Mouse (Mus musculus) ovary, adult 18-20 months (tissue): Measurements from ENCODE around the gene Lpcat4.
A peak's percentile ranks its signal among the peaks of the same experiment; 100 is the strongest.

Experiments
- DNase-seq: peaks from one replicate; pipeline ENCODE4 v3.0.0; 2022; ENCODE audit warnings: low spot score, mixed read lengths

The Lpcat4 gene

GRCm38 (mm10) chr2:112239212-112239934 lies at the start of gene Lpcat4:
TSS of gene Lpcat4 (plus strand) at chr2:112239468.
- DNase-seq = peak; percentile 74

- DNase-seq = no peak
Measured at GRCm38 (mm10) chr2:112196859-112197258, 42.4 kb upstream of the Lpcat4 start.

- DNase-seq = no peak
Measured at GRCm38 (mm10) chr2:112203056-112203455, 36.2 kb upstream of the Lpcat4 start.

GRCm38 (mm10) chr2:112210142-112210541 lies 29.1 kb upstream of the Lpcat4 start:
- peak; percentile 6 for DNase-seq

GRCm38 (mm10) chr2:112210699-112211098 lies 28.6 kb upstream of the Lpcat4 start:
- no peak for DNase-seq

GRCm38 (mm10) chr2:112215977-112216376 lies 23.3 kb upstream of the Lpcat4 start:
- DNase-seq = no peak

GRCm38 (mm10) chr2:112217614-112218013 lies 21.7 kb upstream of the Lpcat4 start:
- DNase-seq = no peak

GRCm38 (mm10) chr2:112220880-112221279 lies 18.4 kb upstream of the Lpcat4 start:
- DNase-seq = no peak

- DNase-seq = no peak
Measured at GRCm38 (mm10) chr2:112222607-112223006, 16.7 kb upstream of the Lpcat4 start.

GRCm38 (mm10) chr2:112224356-112224755 lies 14.9 kb upstream of the Lpcat4 start:
- DNase-seq = no peak

GRCm38 (mm10) chr2:112232623-112233022 lies 6.6 kb upstream of the Lpcat4 start:
- DNase-seq = no peak

GRCm38 (mm10) chr2:112236620-112237019 lies 2.6 kb upstream of the Lpcat4 start:
- no peak for DNase-seq

GRCm38 (mm10) chr2:112238006-112238405 lies 1.3 kb upstream of the Lpcat4 start:
- no peak for DNase-seq

GRCm38 (mm10) chr2:112239935-112240721 lies 860 bp downstream of the Lpcat4 start:
- DNase-seq = no peak

GRCm38 (mm10) chr2:112241787-112242186 lies 2.5 kb downstream of the Lpcat4 start:
- no peak for DNase-seq

- DNase-seq = no peak
Measured at GRCm38 (mm10) chr2:112245307-112245706, 6.0 kb downstream of the Lpcat4 start.

- DNase-seq = no peak
Measured at GRCm38 (mm10) chr2:112246193-112246592, 6.9 kb downstream of the Lpcat4 start.

- DNase-seq = no peak
Measured at GRCm38 (mm10) chr2:112247323-112247722, 8.1 kb downstream of the Lpcat4 start.

GRCm38 (mm10) chr2:112249780-112250453 lies 10.6 kb downstream of the Lpcat4 start:
- DNase-seq = no peak

- DNase-seq = no peak
Measured at GRCm38 (mm10) chr2:112254675-112255515, 15.6 kb downstream of the Lpcat4 start.

- no peak for DNase-seq
Measured at GRCm38 (mm10) chr2:112259241-112259962, 20.1 kb downstream of the Lpcat4 start, which contains the start of gene Nutm1. TSS of gene Nutm1 (minus strand) at chr2:112259291.
